In the genomic region with DNA sequence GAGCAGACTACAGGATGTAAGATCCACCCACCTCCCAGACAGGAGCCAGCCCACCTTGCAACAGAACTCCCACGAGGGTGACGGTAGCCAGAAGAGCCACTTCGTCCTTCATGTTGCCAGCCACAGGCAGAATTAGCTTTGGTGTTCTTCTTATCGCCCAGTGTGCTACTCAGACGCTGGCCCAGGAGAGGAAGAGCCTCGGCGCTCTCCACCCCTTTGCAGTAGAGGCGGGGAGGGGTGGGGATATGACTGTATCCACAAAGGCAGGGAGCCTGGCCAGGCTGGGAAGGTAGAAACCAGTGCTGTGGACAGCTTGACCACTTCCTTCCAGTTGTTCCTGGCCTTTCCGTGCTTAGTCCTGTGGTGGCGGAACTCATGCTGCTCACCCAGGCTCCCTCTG, we compare ENCODE assay signal across 8 mouse cellular contexts. TPM values are rescaled to one million over a fixed set of nuclear protein-coding genes. Genes with fewer than 3 reads are reported as not detected.
DNase-seq lines count a peak whose midpoint lies in the region; ATAC-seq and TF ChIP-seq lines count a peak whose summit lies in the region.

A gene (minus strand): TSS at position 293 of the 400 bp plus-strand sequence.

- TF ChIP-seq CTCF in testis, adult 2 months (IDR thresholded peaks at IDR 0.05; ENCODE audit: control insufficient read depth, insufficient read depth, insufficient replicate concordance, low read depth, low read length): no peak

- no peaks in the 10 kb centered on the region for H3K36me3 ChIP-seq in testis, adult 2 months (ENCODE audit: control insufficient read depth, insufficient read depth, low read length)
- H3K36me3 ChIP-seq in forebrain, embryonic 11.5 days (ENCODE audit: control insufficient read depth, insufficient read depth, low read length): peaks cover 2% of the 10 kb centered on the region; the same call in 1 of the 2 replicates
- peaks cover 12% of the 10 kb centered on the region for H3K36me3 ChIP-seq in intestine, embryonic 16.5 days (ENCODE audit: control insufficient read depth, insufficient read depth, low read length)

- TF ChIP-seq POLR2A in testis, adult 2 months (IDR thresholded peaks at IDR 0.05; ENCODE audit: control insufficient read depth, low read depth, low read length): no peak

- no peak within 1 kb of the TSS for H3K9ac ChIP-seq in forebrain, embryonic 11.5 days (ENCODE audit: low read length)
- H3K9ac ChIP-seq in intestine, embryonic 16.5 days (ENCODE audit: low read depth, low read length): peak within 1 kb of the TSS; percentile 63; the same call in 1 of the 2 replicates

- peaks cover 16% of the 10 kb centered on the region for H3K4me1 ChIP-seq in testis, adult 2 months (ENCODE audit: control insufficient read depth, insufficient read depth, low read length)
- peaks cover 2% of the 10 kb centered on the region; the same call in 1 of the 2 replicates for H3K4me1 ChIP-seq in forebrain, embryonic 11.5 days (replicated peaks; ENCODE audit: control insufficient read depth, insufficient read depth, low read length)
- H3K4me1 ChIP-seq in intestine, embryonic 16.5 days (ENCODE audit: control insufficient read depth, insufficient read depth, low read length): peaks cover 20% of the 10 kb centered on the region

- H3K27ac ChIP-seq in testis, adult 2 months (ENCODE audit: control insufficient read depth, insufficient read depth, low read depth, low read length): no peak within 1 kb of the TSS
- no peak within 1 kb of the TSS for H3K27ac ChIP-seq in forebrain, embryonic 11.5 days (ENCODE audit: low read depth, low read length)
- no peak within 1 kb of the TSS for H3K27ac ChIP-seq in intestine, embryonic 16.5 days (ENCODE audit: low read length)

- no peaks in the 10 kb centered on the region; the same call in 1 of the 2 replicates for H3K27me3 ChIP-seq in testis, adult 2 months (ENCODE audit: control insufficient read depth, insufficient read depth, low read length)
- peaks cover 19% of the 10 kb centered on the region for H3K27me3 ChIP-seq in forebrain, embryonic 11.5 days (ENCODE audit: control insufficient read depth, insufficient read depth, low read length)
- H3K27me3 ChIP-seq in intestine, embryonic 16.5 days (replicated peaks; ENCODE audit: control insufficient read depth, insufficient read depth, low read length): no peaks in the 10 kb centered on the region

- ATAC-seq in forebrain, embryonic 11.5 days (replicated peaks; ENCODE audit: low FRiP score): no peak
- ATAC-seq in intestine, embryonic 16.5 days: peak; percentile 13; the same call in 1 of the 2 replicates
- peak; percentile 45 for ATAC-seq in megakaryocyte progenitor cell, adult 5-6 weeks (replicated peaks; ENCODE audit: poor library complexity)

- DNase-seq in testis, postnatal 10 days (ENCODE audit: low spot score): no peak
- no peak for DNase-seq in forebrain, embryonic 11.5 days (ENCODE audit: low spot score)
- DNase-seq in gastrocnemius, adult 8-10 months (ENCODE audit: low spot score in 2 of 2): no peak
- no peak for DNase-seq in urinary bladder, postnatal 10 days (ENCODE audit: low spot score)
- no peak for DNase-seq in ovary, postnatal 10 days (ENCODE audit: low spot score)

- WGBS in forebrain, embryonic 11.5 days: 52% methylated on average over 10 of the region's 10 CpGs
- WGBS in intestine, embryonic 16.5 days: 40% methylated on average over 10 of the region's 10 CpGs

- peak within 1 kb of the TSS; percentile 87 for H3K4me3 ChIP-seq in testis, adult 2 months (ENCODE audit: control insufficient read depth, low read depth, low read length)
- peak within 1 kb of the TSS; percentile 60 for H3K4me3 ChIP-seq in forebrain, embryonic 11.5 days (ENCODE audit: low read depth, low read length)
- peak within 1 kb of the TSS; percentile 69 for H3K4me3 ChIP-seq in intestine, embryonic 16.5 days (ENCODE audit: low read length)

- H3K4me2 ChIP-seq in forebrain, embryonic 11.5 days (ENCODE audit: low read depth, low read length, severe bottlenecking): peak within 1 kb of the TSS; percentile 96
- peak within 1 kb of the TSS; percentile 96 for H3K4me2 ChIP-seq in intestine, embryonic 16.5 days (ENCODE audit: low read depth, low read length)

- H3K9me3 ChIP-seq in forebrain, embryonic 11.5 days (ENCODE audit: control insufficient read depth, low read length): no peaks in the 10 kb centered on the region
- no peaks in the 10 kb centered on the region for H3K9me3 ChIP-seq in intestine, embryonic 16.5 days (ENCODE audit: control insufficient read depth, low read length)

RNA-seq across cellular contexts. Expression of the gene that starts here (rescaled TPM):
- 11.0 and 15.5 TPM in 2 replicates for polyA plus RNA-seq in testis, adult 2 months (2012; rRNA removed)
- polyA plus RNA-seq in forebrain, embryonic 11.5 days (2014; fragmentation: Nextera tagmentation; extraction: Ambion mirVana): 0.51 and 0.81 TPM in 2 replicates
- polyA plus RNA-seq in intestine, embryonic 16.5 days (2015; fragmentation: Nextera tagmentation; extraction: Ambion mirVana): 4.3 and 5.1 TPM in 2 replicates
- total RNA-seq in megakaryocyte progenitor cell, adult 5-6 weeks (2015): 0.74 and 1.1 TPM in 2 replicates
- total RNA-seq in megakaryocyte progenitor cell, adult 5-6 weeks (2017): 1.4 TPM in 1 of 2 replicates, not detected in the other
- 1 to 10 TPM; 1.2 to 3.1 (median 2.4) TPM for total RNA-seq in gastrocnemius, adult 8-10 months (2022)
